Mouse (Mus musculus) layer of hippocampus, postnatal 36 days (tissue): ENCODE results near the gene Tmem104. TPM values are rescaled to one million over a fixed set of nuclear protein-coding genes. Genes with fewer than 3 reads are reported as not detected.

Experiments
- DNase-seq, 2 experiments: peaks; one replicate each; pipeline ENCODE4 v3.0.0; 2022
- total RNA-seq, 2 experiments: library from RNA; stranded (reverse); gene quantifications; 2 replicates each; pipeline ENCODE4 v1.2.3; 2021

Tmem104 gene
- 10 to 100 TPM; 16.7 to 19.1 TPM for total RNA-seq

DNA sequence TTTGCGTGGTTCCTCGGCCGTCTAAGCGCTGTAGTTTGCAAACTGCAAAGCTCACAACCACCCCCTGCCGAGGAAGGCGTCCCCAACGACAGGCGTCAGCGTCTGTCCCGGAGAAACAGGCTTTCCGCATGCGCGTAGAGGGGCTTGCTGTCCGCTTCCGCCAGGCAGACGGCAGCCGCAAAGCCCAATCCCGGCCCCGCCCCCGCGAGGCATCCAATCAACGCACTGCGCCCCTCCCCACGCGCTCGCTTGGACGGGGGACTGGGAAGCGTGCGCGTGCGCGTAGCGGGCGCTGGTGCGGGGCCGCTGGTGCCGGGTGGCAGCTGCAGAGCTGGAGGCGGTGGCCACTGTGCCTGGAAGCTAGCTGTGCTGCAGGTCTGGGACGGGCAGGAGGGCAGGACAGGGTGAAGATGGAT, at the start of gene Tmem104:
Gene Tmem104 (plus strand): TSS at position 264 of the 416 bp plus-strand sequence.
- DNase-seq = peak; percentile 99 to 100

DNA sequence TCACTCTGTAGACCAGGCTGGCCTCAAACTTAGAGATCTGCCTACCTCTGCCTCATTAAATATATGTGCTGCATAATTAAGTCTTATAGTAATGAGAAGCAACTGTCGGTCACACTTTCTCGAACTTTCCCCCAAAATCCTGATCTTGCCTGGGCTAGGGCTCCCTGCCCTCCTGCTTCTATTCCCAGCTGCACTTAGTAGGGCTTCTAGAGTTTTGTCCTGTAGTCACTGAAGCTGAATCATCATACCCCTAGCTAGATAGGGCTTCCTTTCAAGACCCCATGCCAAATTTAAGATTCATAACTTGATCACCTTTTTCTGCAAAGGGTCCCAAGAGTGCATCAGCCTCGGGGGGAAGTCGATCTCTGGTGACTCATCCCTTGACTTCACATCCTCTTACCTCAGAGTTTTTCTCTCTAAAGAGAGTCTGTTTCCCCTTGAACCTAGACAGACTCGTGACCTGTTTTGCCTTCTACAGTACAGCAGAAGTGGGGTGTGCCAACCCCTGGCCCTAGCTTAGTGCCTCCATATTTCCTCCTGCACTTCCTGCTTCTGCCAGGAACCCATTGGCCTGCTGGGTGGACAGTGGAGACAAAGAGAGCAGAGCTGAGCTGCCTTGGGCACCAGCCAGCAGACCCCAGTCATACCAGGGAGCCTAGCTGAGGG, 48.6 kb upstream of the Tmem104 start:
- no peak for DNase-seq

DNA sequence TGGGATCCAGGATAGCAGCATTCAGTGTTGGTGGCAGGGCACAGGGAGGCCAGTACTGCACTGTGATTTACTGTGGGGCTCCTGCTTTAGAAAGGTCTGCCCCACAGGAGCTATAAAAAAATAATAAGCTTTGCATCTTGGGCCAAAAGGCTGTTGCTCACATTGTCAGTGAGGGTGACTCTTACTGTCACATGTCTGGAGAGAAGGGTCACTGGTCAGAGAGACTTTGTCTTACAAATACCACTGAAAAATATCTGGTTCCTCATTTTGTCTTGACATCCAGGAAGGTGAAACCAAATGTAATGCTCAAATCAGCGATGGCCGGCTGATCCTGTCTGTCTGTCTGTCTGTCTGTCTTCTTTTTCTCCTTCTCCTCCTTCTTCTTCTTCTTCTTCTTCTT, 45.3 kb upstream of the Tmem104 start:
- no peak for DNase-seq

- no peak for DNase-seq
Measured at GRCm38 (mm10) chr11:115147813-115148212, 39.5 kb upstream of the Tmem104 start.

DNA sequence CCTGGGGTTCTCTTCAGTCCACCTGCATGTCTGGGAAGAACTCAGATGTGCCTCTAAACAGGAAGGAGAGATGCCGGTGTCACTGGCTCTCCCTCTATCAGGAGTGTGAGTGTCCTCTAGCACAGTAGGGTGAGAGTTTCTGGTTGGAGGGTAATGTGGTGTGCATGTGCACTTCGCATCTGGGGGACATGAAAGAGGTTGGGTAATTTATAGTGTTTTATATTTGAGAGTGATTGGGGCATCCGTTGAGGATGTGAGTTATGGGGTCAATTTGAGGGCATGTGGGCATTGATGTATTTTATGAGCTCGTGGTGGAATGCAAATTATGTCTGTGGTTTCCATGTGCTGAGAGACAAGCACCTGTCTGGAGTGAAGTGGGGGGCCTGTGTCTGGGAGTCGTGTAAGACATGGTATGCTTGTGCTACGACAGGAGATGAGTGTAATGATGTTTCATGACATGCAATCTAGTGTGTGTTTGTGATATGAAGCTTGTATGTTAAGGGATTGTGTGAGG, 36.5 kb upstream of the Tmem104 start:
- no peak for DNase-seq

DNA sequence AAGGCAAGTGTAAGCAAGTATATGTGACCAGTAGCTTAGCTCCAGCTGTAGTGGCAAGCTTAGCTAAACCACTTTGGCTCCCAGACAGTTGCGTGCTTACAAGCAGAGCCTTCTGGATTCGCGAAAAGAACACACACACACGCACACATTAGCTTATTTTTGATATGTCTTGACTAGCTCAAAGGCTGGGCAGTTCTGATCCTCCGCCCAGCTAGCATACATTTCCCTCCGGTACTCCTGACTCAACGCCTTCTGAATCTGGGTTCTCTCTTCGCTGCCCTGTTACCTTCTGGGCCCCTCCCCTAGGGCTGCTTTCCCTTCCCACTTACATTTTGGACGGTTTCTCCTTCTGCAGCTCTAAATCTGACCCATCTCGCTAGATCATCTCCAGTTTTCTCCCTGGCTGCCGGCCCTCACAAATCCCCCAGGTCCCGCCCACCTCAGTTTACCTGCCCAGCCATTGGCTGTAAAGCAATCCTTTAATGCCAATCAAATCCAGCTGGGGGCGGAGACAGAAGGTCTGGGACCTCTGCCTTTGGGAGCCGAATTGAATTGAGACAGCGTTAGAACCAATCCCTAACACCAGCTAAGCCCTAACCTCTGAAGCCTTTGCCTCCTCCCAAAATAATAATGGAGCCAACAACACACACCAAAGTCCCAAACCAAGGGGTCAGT, 35.4 kb upstream of the Tmem104 start:
- no peak for DNase-seq

GRCm38 (mm10) chr11:115153088-115153487, 34.2 kb upstream of the Tmem104 start:
- DNase-seq = no peak

DNA sequence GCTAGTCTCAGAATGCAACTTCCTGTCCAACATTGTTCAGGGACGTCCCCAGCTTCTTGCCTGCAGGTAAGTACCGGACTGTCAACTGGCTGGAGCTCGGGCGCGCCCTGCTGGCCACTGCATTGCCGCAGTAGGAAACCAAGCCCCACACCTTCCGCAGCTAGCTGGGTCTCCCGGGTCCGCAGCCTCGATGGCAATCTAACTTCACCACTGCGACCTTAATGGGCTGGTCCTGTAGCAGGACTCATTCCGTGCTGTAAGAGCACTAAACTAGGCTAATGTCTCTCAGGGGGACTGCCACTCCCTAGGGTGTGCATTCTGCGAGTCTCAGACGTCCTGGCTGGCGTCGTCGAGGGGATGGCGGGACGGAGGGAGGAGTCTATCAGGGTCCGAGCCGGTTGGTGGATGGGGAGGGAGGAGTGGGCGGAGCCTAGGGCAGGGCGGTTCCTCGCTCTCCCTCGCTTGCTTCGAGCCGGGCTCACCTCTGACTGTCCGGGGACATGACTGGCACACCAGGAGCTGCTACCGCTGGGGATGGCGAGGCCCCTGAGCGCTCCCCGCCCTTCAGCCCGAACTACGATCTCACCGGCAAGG, 33.5 kb upstream of the Tmem104 start:
- peak; percentile 43 to 51 for DNase-seq

DNA sequence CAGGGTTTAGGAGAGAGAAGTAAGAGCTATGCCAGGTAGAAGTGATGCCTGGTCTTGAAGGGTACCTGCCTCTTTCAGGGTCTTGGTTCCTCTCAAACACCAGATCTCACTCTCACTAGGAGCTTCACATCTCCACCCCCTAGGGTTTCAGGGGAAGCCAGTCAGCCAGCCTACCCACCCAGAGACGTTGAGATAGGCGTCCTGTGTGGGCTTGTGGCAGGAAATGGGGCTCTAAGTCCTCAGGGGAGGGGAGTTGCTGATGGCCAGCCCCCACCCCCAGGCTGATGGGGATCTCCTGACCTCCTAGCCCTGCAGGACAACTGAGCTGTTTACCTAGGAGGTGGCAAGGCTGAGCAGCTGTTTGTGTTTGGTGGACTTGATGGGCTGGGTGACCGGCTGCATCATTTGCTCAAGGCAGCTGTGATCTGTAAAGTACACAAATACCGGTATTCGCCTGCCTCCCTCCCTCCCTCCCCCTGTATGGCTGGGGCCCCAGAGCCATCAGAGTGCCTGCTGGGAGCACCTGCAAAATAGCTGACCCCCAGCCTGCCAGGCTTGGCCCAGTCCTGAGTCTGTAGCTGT, 32.1 kb upstream of the Tmem104 start:
- no peak for DNase-seq

DNA sequence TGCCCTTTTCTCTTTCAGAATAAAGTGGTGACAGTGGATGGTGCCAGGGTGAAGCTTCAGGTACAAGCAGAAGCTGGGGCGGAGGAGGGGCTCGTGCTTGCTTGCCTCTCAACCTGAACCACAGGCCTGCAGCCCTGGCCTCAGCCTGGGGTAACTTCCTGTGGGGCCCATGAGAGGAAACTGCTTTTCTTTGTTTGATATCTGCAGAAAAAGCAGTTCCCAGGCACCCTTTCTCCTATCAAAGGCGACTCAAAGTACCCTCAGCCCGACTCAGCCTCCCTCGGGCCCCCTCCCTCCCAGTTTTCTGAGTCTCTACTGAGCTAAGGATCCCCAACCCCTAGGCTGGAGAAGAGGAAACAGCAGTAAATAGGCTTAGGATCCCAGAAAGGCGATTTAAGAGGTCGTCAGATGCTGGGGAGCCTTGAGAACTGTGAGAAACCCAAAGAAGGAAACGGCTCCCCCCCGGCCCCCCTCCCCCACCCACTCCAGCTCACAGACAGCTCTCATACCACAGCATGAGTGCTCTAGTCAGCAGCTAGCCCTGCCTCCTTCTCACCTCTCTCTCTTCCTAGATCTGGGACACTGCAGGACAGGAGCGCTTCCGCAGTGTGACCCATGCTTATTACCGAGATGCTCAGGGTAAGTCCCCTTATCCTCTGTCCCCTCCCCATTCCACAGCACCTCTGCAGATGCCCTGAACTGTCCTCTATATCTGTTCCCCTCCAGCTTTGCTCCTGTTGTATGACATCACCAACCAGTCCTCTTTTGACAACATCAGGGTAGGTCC, 29.2 kb upstream of the Tmem104 start:
- DNase-seq = no peak

DNA sequence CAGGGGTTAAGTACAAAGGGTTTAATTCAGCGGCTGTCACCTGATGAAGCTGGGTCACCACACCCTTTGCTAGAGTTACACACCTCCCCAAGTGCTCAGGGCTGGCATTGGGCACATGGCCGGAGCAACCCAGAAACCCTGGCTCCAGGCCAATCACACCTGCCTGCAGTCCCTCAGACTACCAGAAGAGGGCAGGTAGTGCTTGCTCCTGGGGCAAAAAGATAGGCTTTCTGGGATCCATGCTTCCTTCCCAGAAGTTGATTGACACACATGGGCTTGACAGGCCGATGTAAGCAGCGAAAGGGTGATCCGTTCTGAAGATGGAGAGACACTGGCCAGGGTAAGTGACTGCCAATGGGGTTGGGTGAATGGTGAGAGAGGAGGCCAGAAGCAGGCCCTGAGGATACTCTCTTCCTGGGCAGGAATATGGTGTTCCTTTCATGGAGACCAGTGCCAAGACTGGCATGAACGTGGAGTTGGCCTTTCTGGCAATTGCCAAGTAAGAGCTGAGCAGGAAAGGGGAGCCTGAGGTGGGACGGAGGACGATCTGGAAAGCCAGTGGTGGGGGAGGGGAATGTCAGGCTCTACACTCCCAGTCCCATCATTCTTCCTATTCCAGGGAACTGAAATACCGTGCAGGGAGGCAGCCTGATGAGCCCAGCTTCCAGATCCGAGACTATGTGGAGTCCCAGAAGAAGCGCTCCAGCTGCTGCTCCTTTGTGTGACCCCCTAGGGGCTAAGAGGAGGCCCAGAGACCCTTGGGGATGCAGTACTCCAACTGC, 27.1 kb upstream of the Tmem104 start:
- peak in 1 of 2 experiments; percentile 54 for DNase-seq

DNA sequence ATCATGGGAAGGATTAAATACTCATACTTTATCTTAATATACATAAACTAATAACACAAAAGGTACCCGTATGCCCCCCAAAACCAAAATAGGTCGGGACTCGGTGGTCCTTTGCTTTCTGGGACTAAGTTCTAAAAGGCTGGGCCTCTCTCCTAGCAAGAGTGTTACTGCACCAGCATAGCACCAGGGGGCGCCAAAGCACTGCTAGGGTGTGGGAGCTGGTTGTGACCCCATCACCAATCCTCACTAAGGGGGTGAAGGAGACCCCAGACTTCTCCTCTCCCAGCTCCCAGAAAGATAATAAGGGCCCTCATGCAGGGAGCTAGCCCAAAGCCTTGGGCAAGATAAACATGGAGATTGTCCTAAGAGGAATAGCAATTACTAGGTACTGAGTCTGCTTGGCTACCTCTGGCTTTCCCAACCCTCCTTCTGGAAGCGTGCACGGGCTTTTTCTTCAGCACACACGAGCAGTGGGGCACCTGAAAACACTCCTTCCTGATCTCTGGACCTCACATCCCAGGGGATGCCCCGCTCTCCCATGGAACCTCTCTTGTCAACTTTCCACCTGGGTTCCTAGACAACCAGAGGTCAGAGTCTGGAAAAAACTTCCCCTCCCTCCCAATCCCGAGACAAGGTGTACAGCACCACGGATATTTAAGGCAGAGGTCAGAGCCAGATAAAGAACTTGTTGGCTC, 26.3 kb upstream of the Tmem104 start:
- peak; percentile 53 to 62 for DNase-seq

- DNase-seq = no peak
Measured at GRCm38 (mm10) chr11:115161578-115162204, 25.6 kb upstream of the Tmem104 start.

- no peak for DNase-seq
Measured at GRCm38 (mm10) chr11:115162205-115162601, 25.1 kb upstream of the Tmem104 start.

GRCm38 (mm10) chr11:115162832-115163480, 24.3 kb upstream of the Tmem104 start, which contains the start of gene Slc9a3r1:
Slc9a3r1 (plus strand) TSS chr11:115163341.
- DNase-seq = peak; percentile 91 to 93

- DNase-seq = no peak
Measured at GRCm38 (mm10) chr11:115163568-115164150, 23.6 kb upstream of the Tmem104 start.

GRCm38 (mm10) chr11:115164341-115164975, 22.8 kb upstream of the Tmem104 start:
- DNase-seq = no peak

DNA sequence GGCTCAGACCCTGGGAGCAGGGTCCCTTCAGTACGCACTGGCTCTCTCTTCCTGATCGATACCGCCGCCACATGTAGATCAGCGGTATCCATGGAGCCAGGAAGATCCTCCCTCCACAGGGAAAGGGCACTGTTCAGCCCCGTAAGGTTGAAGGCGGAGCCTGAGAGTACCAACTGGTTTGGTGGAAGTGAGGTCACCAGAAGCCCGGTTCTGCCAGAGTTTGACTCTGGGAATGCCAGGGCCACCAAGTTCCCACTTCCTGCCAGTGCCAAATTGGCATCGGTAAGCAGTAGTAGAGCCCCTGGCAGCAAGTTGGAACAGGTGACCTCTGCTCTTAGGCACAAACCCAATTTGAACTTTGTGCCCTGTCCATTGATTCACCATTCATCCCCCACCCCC, 22.3 kb upstream of the Tmem104 start:
- DNase-seq = peak; percentile 30 to 58

GRCm38 (mm10) chr11:115166776-115167175, 20.5 kb upstream of the Tmem104 start:
- no peak for DNase-seq
